Mouse (Mus musculus): ENCODE results near the gene Cacna2d2.

DNA sequence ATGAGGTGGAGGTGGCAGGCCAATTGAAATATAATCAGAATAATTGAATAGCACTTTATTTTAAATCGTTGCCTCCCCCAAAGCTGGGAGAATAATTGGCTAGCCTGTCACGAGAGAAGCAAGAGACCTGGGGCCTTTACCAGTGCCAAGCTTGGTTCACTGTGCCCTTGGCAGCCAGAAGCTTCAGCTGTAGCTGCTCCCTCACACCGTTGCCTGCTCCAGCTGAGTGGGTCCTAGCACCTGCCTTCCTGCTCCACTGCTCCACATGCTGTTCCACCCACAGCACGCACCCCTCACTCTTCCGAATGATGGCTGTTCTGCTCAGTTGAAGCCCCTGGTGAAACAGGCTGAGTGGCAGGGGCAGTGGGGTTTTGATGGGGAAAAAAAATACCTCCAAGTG, 21.5 kb downstream of the Cacna2d2 start:
- TF ChIP-seq GATA1 (IDR thresholded peaks at IDR 0.05; ENCODE audit: low read length) (no peak), TAL1 (IDR thresholded peaks at IDR 0.05; ENCODE audit: low read length) (no peak)
